Mouse (Mus musculus) cerebellum, postnatal 4 days (tissue): ENCODE results near the gene 1700017N19Rik.

Source experiments
- DNase-seq, 2 experiments: peaks; one replicate each; pipeline ENCODE4 v3.0.0; 2022; ENCODE audit warnings: low spot score in 2 of 2, mixed read lengths in 1 of 2

The 1700017N19Rik gene

DNA sequence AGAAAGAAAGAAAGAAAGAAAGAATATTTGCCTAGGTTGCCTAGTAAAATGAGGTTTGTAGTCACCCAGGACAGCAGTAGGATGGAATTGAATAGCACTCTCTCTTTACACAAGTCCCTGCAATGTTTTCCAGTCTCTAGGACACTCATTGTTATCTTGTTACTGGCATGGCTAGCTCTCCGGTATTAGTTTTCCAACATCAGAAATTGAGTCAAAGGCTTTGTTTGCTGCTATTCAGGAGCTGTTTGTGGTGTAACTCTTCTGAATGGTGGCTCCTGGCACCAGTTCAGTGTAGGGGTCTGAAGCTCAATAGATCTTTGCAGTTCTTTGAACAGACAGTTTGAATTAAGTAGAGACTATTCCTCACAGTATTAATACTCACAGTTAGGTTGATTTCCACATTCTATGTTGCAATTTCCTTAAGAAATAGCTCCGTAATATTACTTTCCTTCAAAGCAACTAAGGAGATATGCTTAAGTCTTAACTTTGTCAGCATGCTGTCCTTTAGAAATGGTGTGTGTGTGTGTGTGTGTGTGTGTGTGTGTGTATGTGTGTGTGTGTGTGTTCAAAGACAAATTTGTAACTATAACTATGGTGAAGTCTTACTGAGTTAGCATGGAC is 71.8 kb downstream of the 1700017N19Rik start:
- no peak for DNase-seq
